Mouse (Mus musculus) CH12.LX (cell line): ENCODE measurements around the gene Dnaja3. TPM values are rescaled to one million over a fixed set of nuclear protein-coding genes. Genes with fewer than 3 reads are reported as not detected.

ENCODE experiments used
- DNase-seq: peaks from one replicate; pipeline ENCODE4 v3.0.0-alpha.2; 2013; ENCODE audit errors: extremely low read depth
- H3K27ac ChIP-seq: 2 replicates; pipeline ENCODE4 v1.5.1; 2012; ENCODE audit warnings: low read depth, mild to moderate bottlenecking, control low read depth, moderate library complexity; ENCODE audit not compliant: insufficient read depth
- H3K27me3 ChIP-seq: replicated peaks from 2 replicates; pipeline ENCODE3; 2012; ENCODE audit warnings: inconsistent platforms
- H3K36me3 ChIP-seq, 2 experiments: replicated peaks in 1 of 2; 2 replicates each; pipeline versions ENCODE3 to v1.6.1; 2012; ENCODE audit warnings: inconsistent platforms in 1 of 2, low read length in 1 of 2, mild to moderate bottlenecking in 1 of 2, mixed read lengths in 1 of 2, moderate library complexity in 1 of 2; ENCODE audit not compliant: control insufficient read depth in 1 of 2, insufficient read depth in 1 of 2
- H3K4me1 ChIP-seq, 2 experiments: 2 replicates each; pipeline ENCODE4 v1.6.1; 2012; ENCODE audit warnings: inconsistent platforms in 1 of 2, moderate library complexity in 1 of 2; ENCODE audit not compliant: insufficient read depth in 2 of 2, control insufficient read depth in 1 of 2
- H3K4me2 ChIP-seq: 2 replicates; pipeline ENCODE4 v1.6.1; 2012; ENCODE audit warnings: low read depth, mild to moderate bottlenecking, control low read depth; ENCODE audit not compliant: poor library complexity, insufficient read depth, severe bottlenecking
- H3K4me3 ChIP-seq, 3 experiments: fragments of 150-350 bp in 1 of 3; sonication (generic) in 1 of 3; replicated peaks in 1 of 3; 2 replicates each; pipeline versions ENCODE3 to v1.5.1; 2011 to 2012; ENCODE audit warnings: low read depth in 2 of 3, low read length in 2 of 3, mild to moderate bottlenecking in 2 of 3, moderate library complexity in 2 of 3, control low read depth in 1 of 3, improper control_type of control experiment in 1 of 3, inconsistent platforms in 1 of 3, mixed read lengths in 1 of 3; ENCODE audit not compliant: poor library complexity in 1 of 3
- H3K79me2 ChIP-seq: replicated peaks from 2 replicates; pipeline ENCODE4 v1.6.1; 2012; ENCODE audit warnings: mild to moderate bottlenecking, moderate library complexity; ENCODE audit not compliant: control insufficient read depth, poor library complexity, insufficient read depth, severe bottlenecking; ENCODE audit errors: extremely low read depth
- H3K9ac ChIP-seq: 2 replicates; pipeline ENCODE4 v1.6.1; 2012; ENCODE audit warnings: low read depth, mild to moderate bottlenecking, control low read depth, moderate library complexity; ENCODE audit not compliant: insufficient read depth
- H3K9me3 ChIP-seq: replicated peaks from 2 replicates; pipeline ENCODE3; 2012; ENCODE audit warnings: low read length, inconsistent platforms, mixed read lengths
- BHLHE40 ChIP-seq: IDR thresholded peaks from 2 replicates; pipeline ENCODE4 v1.6.1; 2011; ENCODE audit warnings: mild to moderate bottlenecking, low read depth, low read length, improper control_type of control experiment
- CHD2 ChIP-seq: IDR thresholded peaks from 2 replicates; pipeline ENCODE4 v1.6.1; 2011; ENCODE audit warnings: low read length, improper control_type of control experiment
- CTCF ChIP-seq, 2 experiments: IDR thresholded peaks in 1 of 2; conservative IDR thresholded peaks in 1 of 2; 2 replicates each; pipeline ENCODE4 v1.5.1; 2011 to 2012; ENCODE audit warnings: low read depth in 2 of 2, low read length in 2 of 2, improper control_type of control experiment in 1 of 2, inconsistent platforms in 1 of 2, mild to moderate bottlenecking in 1 of 2, moderate library complexity in 1 of 2
- E2F4 ChIP-seq: IDR thresholded peaks from 2 replicates; pipeline ENCODE4 v1.6.1; 2011; ENCODE audit warnings: low read depth, low read length, improper control_type of control experiment; ENCODE audit not compliant: insufficient replicate concordance
- ELF1 ChIP-seq: IDR thresholded peaks from 2 replicates; pipeline ENCODE4 v1.6.1; 2014; ENCODE audit warnings: low read depth, mild to moderate bottlenecking, inconsistent platforms, low read length, improper control_type of control experiment
- EP300 ChIP-seq: IDR thresholded peaks from 2 replicates; pipeline ENCODE4 v1.6.1; 2011; ENCODE audit warnings: low read length, improper control_type of control experiment
- ETS1 ChIP-seq: conservative IDR thresholded peaks from 2 replicates; pipeline ENCODE4 v1.6.1; 2012; ENCODE audit warnings: low read depth, mild to moderate bottlenecking, inconsistent platforms, low read length, improper control_type of control experiment, moderate library complexity
- GABPA ChIP-seq: IDR thresholded peaks from 2 replicates; pipeline ENCODE4 v1.6.1; 2012; ENCODE audit warnings: low read depth, low read length, improper control_type of control experiment, inconsistent platforms; ENCODE audit not compliant: insufficient replicate concordance
- HCFC1 ChIP-seq: IDR thresholded peaks from 2 replicates; pipeline ENCODE4 v1.6.1; 2012; ENCODE audit warnings: low read depth, mild to moderate bottlenecking, inconsistent platforms, low read length, improper control_type of control experiment
- JUN ChIP-seq: IDR thresholded peaks from 2 replicates; pipeline ENCODE4 v1.6.1; 2011; ENCODE audit warnings: low read depth, mild to moderate bottlenecking, low read length, improper control_type of control experiment, moderate library complexity; ENCODE audit not compliant: insufficient read depth
- JUND ChIP-seq: conservative IDR thresholded peaks from 2 replicates; pipeline ENCODE4 v1.6.1; 2011; ENCODE audit warnings: low read depth, low read length, improper control_type of control experiment
- MAX ChIP-seq: IDR thresholded peaks from 2 replicates; pipeline ENCODE4 v1.6.1; 2011; ENCODE audit warnings: low read length, improper control_type of control experiment
- MEF2A ChIP-seq: IDR thresholded peaks from 2 replicates; pipeline ENCODE4 v1.6.1; 2014; ENCODE audit warnings: low read depth, mild to moderate bottlenecking, inconsistent platforms, low read length, improper control_type of control experiment, borderline replicate concordance
- MXI1 ChIP-seq: IDR thresholded peaks from 2 replicates; pipeline ENCODE4 v1.6.1; 2011; ENCODE audit warnings: mild to moderate bottlenecking, low read depth, low read length, improper control_type of control experiment
- PAX5 ChIP-seq: IDR thresholded peaks from 2 replicates; pipeline ENCODE4 v1.6.1; 2012; ENCODE audit warnings: low read length, inconsistent platforms, mixed read lengths
- POLR2A ChIP-seq: IDR thresholded peaks from 2 replicates; pipeline ENCODE4 v1.6.1; 2011; ENCODE audit warnings: low read depth, mild to moderate bottlenecking, improper control_type of control experiment, low read length
- RAD21 ChIP-seq: IDR thresholded peaks from 2 replicates; pipeline ENCODE4 v1.6.1; 2011; ENCODE audit warnings: low read depth, mild to moderate bottlenecking, low read length, improper control_type of control experiment, moderate library complexity
- RCOR1 ChIP-seq: conservative IDR thresholded peaks from 2 replicates; pipeline ENCODE4 v1.6.1; 2012; ENCODE audit warnings: low read depth, mild to moderate bottlenecking, inconsistent platforms, low read length, improper control_type of control experiment
- SIN3A ChIP-seq: IDR thresholded peaks from 2 replicates; pipeline ENCODE4 v1.6.1; 2012; ENCODE audit warnings: low read length, improper control_type of control experiment, inconsistent platforms
- SMC3 ChIP-seq: IDR thresholded peaks from 2 replicates; pipeline ENCODE4 v1.6.1; 2011; ENCODE audit warnings: low read depth, low read length, improper control_type of control experiment
- TBP ChIP-seq: conservative IDR thresholded peaks from 2 replicates; pipeline ENCODE4 v1.6.1; 2011; ENCODE audit warnings: low read depth, low read length, improper control_type of control experiment
- UBTF ChIP-seq: IDR thresholded peaks from 2 replicates; pipeline ENCODE4 v1.6.1; 2012; ENCODE audit warnings: low read depth, mild to moderate bottlenecking, inconsistent platforms, low read length, improper control_type of control experiment, moderate library complexity
- USF1 ChIP-seq: IDR thresholded peaks from 2 replicates; pipeline ENCODE4 v1.6.1; 2014; ENCODE audit warnings: low read depth, mild to moderate bottlenecking, inconsistent platforms, low read length, improper control_type of control experiment
- USF2 ChIP-seq: conservative IDR thresholded peaks from 2 replicates; pipeline ENCODE4 v1.6.1; 2011; ENCODE audit warnings: low read depth, low read length, improper control_type of control experiment
- ZMIZ1 ChIP-seq: IDR thresholded peaks from 2 replicates; pipeline ENCODE4 v1.6.1; 2012; ENCODE audit warnings: low read depth, mild to moderate bottlenecking, inconsistent platforms, low read length, improper control_type of control experiment
- ZNF384 ChIP-seq: IDR thresholded peaks from 2 replicates; pipeline ENCODE4 v1.6.1; 2012; ENCODE audit warnings: low read depth, low read length, improper control_type of control experiment, inconsistent platforms
- dilution Hi-C: fragments of 300-500 bp; cut with MboI; formaldehyde crosslinking; loops from 2 replicates; pipeline ENCODE4 v1.14.3; 2020; ENCODE audit warnings: low sequenced_read_pairs; ENCODE audit not compliant: extremely low pct_unique_long_range_greater_than_20kb, extremely low pct_ligation_motif_present
- in situ Hi-C: fragments of 300-500 bp; cut with MboI; formaldehyde crosslinking; loops from 3 replicates; pipeline ENCODE4 v1.14.3; 2019; ENCODE audit warnings: low sequenced_read_pairs, low pct_ligation_motif_present, low pct_unique_long_range_greater_than_20kb, mixed read lengths
- polyA plus RNA-seq: library from polyadenylated mRNA; unstranded; fragments of >175 nt; gene quantifications from 2 replicates; pipeline ENCODE4 v1.2.1, GENCODE M21; 2012; ENCODE audit warnings: low read depth; ENCODE audit not compliant: insufficient read length
- total RNA-seq, 2 experiments: library from RNA; depleted of rRNA; stranded (reverse); fragments of 300-350 nt in 1 of 2; fragments of >200 nt in 1 of 2; gene quantifications; 2 replicates each; pipeline ENCODE4 v1.2.3; 2012 to 2014

The Dnaja3 gene
- total and polyA plus RNA-seq, 3 experiments = 56.6 to 85.3 (median 80.4) TPM

DNA sequence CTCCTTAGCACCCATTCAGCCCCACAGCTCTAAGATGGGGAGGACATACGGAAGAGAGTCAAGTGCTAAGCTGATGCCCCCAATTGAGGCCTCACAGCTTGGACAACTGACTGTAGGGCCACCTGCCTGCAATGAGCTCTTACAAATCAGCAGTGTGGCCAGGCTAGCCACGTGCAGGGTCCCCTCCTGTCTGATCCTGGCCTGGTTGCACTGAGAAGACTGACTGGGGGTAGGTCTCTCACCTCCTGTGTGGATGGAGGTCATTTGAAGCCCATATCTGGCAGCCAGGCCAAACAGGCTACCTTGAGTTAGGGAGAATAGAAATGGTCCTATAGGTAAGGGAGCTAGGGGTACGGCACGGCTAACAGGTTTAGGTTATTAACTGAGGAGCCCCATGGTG lies 6.1 kb downstream of the Dnaja3 start:
- no peak overlapping the region for H3K4me2 ChIP-seq
- no peaks in the 10 kb centered on the region for H3K79me2 ChIP-seq
- H3K4me3 ChIP-seq = no peak overlapping the region

GRCm38 (mm10) chr16:4646831-4647230 lies 7.0 kb downstream of the Dnaja3 start:
- Histone ChIP-seq H3K27me3 (no peaks in the 10 kb centered on the region), H3K9ac (no peak overlapping the region), H3K79me2 (no peaks in the 10 kb centered on the region), H3K36me3 (peaks cover 43 to 98% of the 10 kb centered on the region in 2 experiments), H3K4me3 (no peak overlapping the region), H3K27ac (no peak overlapping the region), H3K9me3 (no peaks in the 10 kb centered on the region), H3K4me1 (peaks cover under 1 to 4% of the 10 kb centered on the region in 2 experiments; a peak in 2 of 4 replicates), H3K4me2 (no peak overlapping the region)
- TF ChIP-seq USF1 (no peak), E2F4 (no peak), JUN (no peak), ZNF384 (no peak), SMC3 (no peak), ZMIZ1 (no peak), SIN3A (no peak), CTCF (conservative IDR thresholded peaks at IDR 0.05 in 1 of 2, IDR thresholded peaks at IDR 0.05 in 1 of 2; ENCODE audit: low read depth in 2 of 2, low read length in 2 of 2) (no peak), RCOR1 (no peak), ETS1 (no peak), EP300 (no peak), USF2 (no peak), MXI1 (no peak), GABPA (no peak), HCFC1 (no peak), TBP (no peak), UBTF (no peak), CHD2 (no peak)
- in situ Hi-C loops (loop anchor here (25.0 kb wide), 1 partner anchor 490 kb away; the partner anchor contains the start of genes Ppl and Sec14l5), dilution Hi-C loops (no loop called here)
- DNase-seq = no peak

More for the DNA sequence above, 6.1 kb downstream of the Dnaja3 start:
- peaks cover 10 to 13% of the 10 kb centered on the region in 2 experiments for H3K4me1 ChIP-seq
- no peak overlapping the region for H3K9ac ChIP-seq
- in situ Hi-C loops = loop anchor here (25.0 kb wide), 1 partner anchor 491 kb away; the partner anchor contains the start of genes Ppl and Sec14l5
- no peak for DNase-seq
- no peaks in the 10 kb centered on the region for H3K27me3 ChIP-seq
- no peak overlapping the region for H3K27ac ChIP-seq
- dilution Hi-C loops = no loop called here
- peaks cover 34 to 98% of the 10 kb centered on the region in 2 experiments for H3K36me3 ChIP-seq
- no peaks in the 10 kb centered on the region for H3K9me3 ChIP-seq
- TF ChIP-seq HCFC1 (no peak), GABPA (no peak), SMC3 (no peak), SIN3A (no peak), RAD21 (no peak), POLR2A (no peak), ZMIZ1 (no peak), BHLHE40 (no peak), ELF1 (no peak), PAX5 (no peak), MEF2A (no peak), MAX (no peak), JUND (no peak), ETS1 (no peak)
